Mouse (Mus musculus) heart, embryonic 16.5 days (tissue): ENCODE results near the gene Pmel. TPM values are rescaled to one million over a fixed set of nuclear protein-coding genes. Genes with fewer than 3 reads are reported as not detected.
A peak's percentile ranks its signal among the peaks of the same experiment; 100 is the strongest.

Experiments
- ATAC-seq: fragments of 200-750 bp; cut with Nextera tagmentation; replicated peaks from 2 replicates; pipeline ENCODE4 v1.8.0; 2017; ENCODE audit warnings: moderate number of reproducible peaks; ENCODE audit not compliant: insufficient read depth, low FRiP score; ENCODE audit errors: extremely low read depth
- H3K27ac ChIP-seq: fragments of 300-500 bp; sonication (generic); 2 replicates; pipeline ENCODE4 v1.5.1; 2014; ENCODE audit warnings: mild to moderate bottlenecking, low read length, control low read depth, moderate library complexity
- H3K27me3 ChIP-seq: fragments of 300-500 bp; sonication (generic); 2 replicates; pipeline ENCODE4 v1.6.1; 2014; ENCODE audit warnings: low read length, mixed read lengths; ENCODE audit not compliant: control insufficient read depth, insufficient read depth
- H3K36me3 ChIP-seq: fragments of 300-500 bp; sonication (generic); 2 replicates; pipeline ENCODE4 v1.6.1; 2014; ENCODE audit not compliant: control insufficient read depth, insufficient read depth
- H3K4me1 ChIP-seq: fragments of 300-500 bp; sonication (generic); 2 replicates; pipeline ENCODE4 v1.6.1; 2014; ENCODE audit warnings: low read length, mixed read lengths; ENCODE audit not compliant: control insufficient read depth, insufficient read depth
- H3K4me2 ChIP-seq: fragments of 300-500 bp; sonication (generic); 2 replicates; pipeline ENCODE4 v1.6.1; 2014; ENCODE audit warnings: low read depth, mild to moderate bottlenecking, control low read depth, low read length
- H3K4me3 ChIP-seq: fragments of 300-500 bp; sonication (generic); 2 replicates; pipeline ENCODE4 v1.5.1; 2014; ENCODE audit warnings: mild to moderate bottlenecking, control low read depth, low read length
- H3K9ac ChIP-seq: fragments of 300-500 bp; sonication (generic); 2 replicates; pipeline ENCODE4 v1.6.1; 2014; ENCODE audit warnings: low read length, control low read depth
- H3K9me3 ChIP-seq: fragments of 300-500 bp; sonication (generic); replicated peaks from 2 replicates; pipeline ENCODE4 v1.6.1; 2016; ENCODE audit warnings: low read length; ENCODE audit not compliant: control insufficient read depth
- WGBS: fragments of 180-500 bp; shearing (Covaris S2); extraction: QIAGEN DNeasy Blood & Tissue Kit; methylation state at CpG from one replicate; pipeline ENCODE4 v1.1.7; 2014; 5-methylcytosine and 5-hydroxymethylcytosine counted together
- polyA plus RNA-seq: library from polyadenylated mRNA; unstranded; fragments of >200 nt; fragmentation: Nextera tagmentation; extraction: Ambion mirVana; gene quantifications from 2 replicates; pipeline ENCODE4 v1.2.1, GENCODE M21; 2015

Gene Pmel
- polyA plus RNA-seq: 1.7 and 2.8 TPM in 2 replicates

GRCm38 (mm10) chr10:128703895-128704294 lies at the start of gene Pmel:
TSS of gene Pmel (plus strand) at chr10:128704195.
- H3K36me3 ChIP-seq: peaks cover 16% of the 10 kb centered on the region
- H3K9ac ChIP-seq: peak within 1 kb of the TSS; percentile 90
- H3K27me3 ChIP-seq: no peaks in the 10 kb centered on the region
- peak within 1 kb of the TSS; percentile 85 for H3K4me3 ChIP-seq
- H3K27ac ChIP-seq: peak within 1 kb of the TSS; percentile 98
- no peaks in the 10 kb centered on the region for H3K9me3 ChIP-seq
- no peak for ATAC-seq
- H3K4me1 ChIP-seq: peaks cover 25% of the 10 kb centered on the region
- 22% methylated on average over 4 of the region's 4 CpGs for WGBS
- peak within 1 kb of the TSS; percentile 85 for H3K4me2 ChIP-seq

- Histone ChIP-seq H3K4me1 (peaks cover 3% of the 10 kb centered on the region), H3K36me3 (no peaks in the 10 kb centered on the region), H3K9ac (no peak overlapping the region), H3K27me3 (no peaks in the 10 kb centered on the region; the same call in 1 of the 2 replicates), H3K27ac (no peak overlapping the region), H3K9me3 (no peaks in the 10 kb centered on the region), H3K4me3 (no peak overlapping the region), H3K4me2 (no peak overlapping the region)
- WGBS: 48% methylated on average over 3 of the region's 3 CpGs
- no peak for ATAC-seq
Observed at GRCm38 (mm10) chr10:128655254-128655653, 48.7 kb upstream of the Pmel start.

- no peaks in the 10 kb centered on the region for H3K36me3 ChIP-seq
- H3K27ac ChIP-seq: no peak overlapping the region
- H3K9me3 ChIP-seq: no peaks in the 10 kb centered on the region
- no peaks in the 10 kb centered on the region; the same call in 1 of the 2 replicates for H3K27me3 ChIP-seq
- H3K4me1 ChIP-seq: peaks cover 3% of the 10 kb centered on the region
- ATAC-seq: no peak
- WGBS: 83% methylated on average over 1 of the region's 1 CpGs
- H3K9ac ChIP-seq: no peak overlapping the region
- H3K4me2 ChIP-seq: no peak overlapping the region
- no peak overlapping the region for H3K4me3 ChIP-seq
Observed at GRCm38 (mm10) chr10:128656731-128657130, 47.3 kb upstream of the Pmel start.

- no peaks in the 10 kb centered on the region; the same call in 1 of the 2 replicates for H3K27me3 ChIP-seq
- no peaks in the 10 kb centered on the region for H3K36me3 ChIP-seq
- ATAC-seq: no peak
- no peak overlapping the region for H3K27ac ChIP-seq
- no peak overlapping the region for H3K4me2 ChIP-seq
- no peaks in the 10 kb centered on the region for H3K9me3 ChIP-seq
- H3K9ac ChIP-seq: no peak overlapping the region
- H3K4me3 ChIP-seq: no peak overlapping the region
- WGBS: 58% methylated on average over 9 of the region's 9 CpGs
- peaks cover 3% of the 10 kb centered on the region for H3K4me1 ChIP-seq
Observed at GRCm38 (mm10) chr10:128657844-128658243, 46.2 kb upstream of the Pmel start.

- Histone ChIP-seq H3K4me2 (no peak overlapping the region), H3K4me3 (no peak overlapping the region), H3K4me1 (peaks cover 3% of the 10 kb centered on the region), H3K27me3 (no peaks in the 10 kb centered on the region; the same call in 1 of the 2 replicates), H3K36me3 (no peaks in the 10 kb centered on the region), H3K9ac (no peak overlapping the region), H3K9me3 (no peaks in the 10 kb centered on the region), H3K27ac (no peak overlapping the region)
- WGBS: 43% methylated on average over 9 of the region's 9 CpGs
- no peak for ATAC-seq
Observed at GRCm38 (mm10) chr10:128659490-128659889, 44.5 kb upstream of the Pmel start.

- Histone ChIP-seq H3K27ac (no peak overlapping the region), H3K4me1 (no peaks in the 10 kb centered on the region), H3K4me2 (no peak overlapping the region), H3K9ac (no peak overlapping the region), H3K36me3 (no peaks in the 10 kb centered on the region), H3K27me3 (no peaks in the 10 kb centered on the region; the same call in 1 of the 2 replicates), H3K4me3 (no peak overlapping the region), H3K9me3 (no peaks in the 10 kb centered on the region)
- ATAC-seq: no peak
Observed at GRCm38 (mm10) chr10:128662465-128662864, 41.5 kb upstream of the Pmel start.

GRCm38 (mm10) chr10:128663441-128664220 lies 40.4 kb upstream of the Pmel start:
- no peaks in the 10 kb centered on the region for H3K36me3 ChIP-seq
- H3K4me1 ChIP-seq: no peaks in the 10 kb centered on the region
- H3K27me3 ChIP-seq: no peaks in the 10 kb centered on the region; the same call in 1 of the 2 replicates
- H3K27ac ChIP-seq: no peak overlapping the region
- H3K4me3 ChIP-seq: no peak overlapping the region
- H3K4me2 ChIP-seq: no peak overlapping the region
- no peak overlapping the region for H3K9ac ChIP-seq
- WGBS: 47% methylated on average over 5 of the region's 5 CpGs
- no peak for ATAC-seq
- no peaks in the 10 kb centered on the region for H3K9me3 ChIP-seq

GRCm38 (mm10) chr10:128664808-128665207 lies 39.2 kb upstream of the Pmel start:
- Histone ChIP-seq H3K27ac (no peak overlapping the region), H3K4me2 (no peak overlapping the region), H3K4me3 (no peak overlapping the region), H3K27me3 (no peaks in the 10 kb centered on the region), H3K9me3 (no peaks in the 10 kb centered on the region), H3K4me1 (no peaks in the 10 kb centered on the region), H3K9ac (no peak overlapping the region), H3K36me3 (no peaks in the 10 kb centered on the region)
- 58% methylated on average over 3 of the region's 3 CpGs for WGBS
- ATAC-seq: no peak

- H3K27ac ChIP-seq: no peak overlapping the region
- no peak overlapping the region for H3K4me2 ChIP-seq
- WGBS: 72% methylated on average over 3 of the region's 3 CpGs
- no peak overlapping the region for H3K4me3 ChIP-seq
- no peak for ATAC-seq
- H3K9me3 ChIP-seq: no peaks in the 10 kb centered on the region
- no peaks in the 10 kb centered on the region for H3K4me1 ChIP-seq
- H3K27me3 ChIP-seq: no peaks in the 10 kb centered on the region
- no peak overlapping the region for H3K9ac ChIP-seq
- no peaks in the 10 kb centered on the region for H3K36me3 ChIP-seq
Observed at GRCm38 (mm10) chr10:128665307-128665706, 38.7 kb upstream of the Pmel start.
